Mouse (Mus musculus): ENCODE results near the gene Lipo3. TPM values are rescaled to one million over a fixed set of nuclear protein-coding genes. Genes with fewer than 3 reads are reported as not detected.
"Not testable (repeated sequence)": the region's sequence is repeated elsewhere in the genome, so short reads cannot be mapped to it uniquely, and the experiment has no call there.

Lipo3 gene
- total RNA-seq (2017) = 3.5 to 9.6 TPM (median 5.6 TPM) in 3 replicates

GRCm38 (mm10) chr19:33761287-33762086, at the start of gene Lipo3:
Lipo3 (minus strand) TSS chr19:33761951.
- ATAC-seq (replicated peaks; ENCODE audit: insufficient number of reproducible peaks, low FRiP score, low TSS enrichment, poor library complexity, severe bottlenecking) = peak; percentile 66

GRCm38 (mm10) chr19:33787359-33787758, 25.6 kb upstream of the Lipo3 start, which contains the start of gene Lipo1:
Lipo1 (minus strand) TSS chr19:33787459.
- ATAC-seq (replicated peaks; ENCODE audit: insufficient number of reproducible peaks, low FRiP score, low TSS enrichment, poor library complexity, severe bottlenecking) = not testable (repeated sequence)

- no peak for ATAC-seq (replicated peaks; ENCODE audit: insufficient number of reproducible peaks, low FRiP score, low TSS enrichment, poor library complexity, severe bottlenecking)
These were observed 25.0 kb upstream of the Lipo3 start for GRCm38 (mm10) chr19:33786576-33787277.

- not testable (repeated sequence) for ATAC-seq (replicated peaks; ENCODE audit: insufficient number of reproducible peaks, low FRiP score, low TSS enrichment, poor library complexity, severe bottlenecking)
These were observed 10.5 kb downstream of the Lipo3 start, which contains the start of gene Lipo2 for GRCm38 (mm10) chr19:33751259-33751658. Lipo2 (minus strand) TSS chr19:33751359.

GRCm38 (mm10) chr19:33625152-33625551, 136.6 kb downstream of the Lipo3 start, which contains the start of gene Gm8978:
Gm8978 (minus strand) TSS chr19:33625252.
- ATAC-seq (replicated peaks; ENCODE audit: insufficient number of reproducible peaks, low FRiP score, low TSS enrichment, poor library complexity, severe bottlenecking) = not testable (repeated sequence)

- peak; percentile 63; the same call in 1 of the 2 replicates for ATAC-seq (replicated peaks; ENCODE audit: insufficient number of reproducible peaks, low FRiP score, low TSS enrichment, poor library complexity, severe bottlenecking)
These were observed 172.0 kb downstream of the Lipo3 start for GRCm38 (mm10) chr19:33589626-33590302.

GRCm38 (mm10) chr19:33568551-33568950, 193.2 kb downstream of the Lipo3 start:
- ATAC-seq (replicated peaks; ENCODE audit: insufficient number of reproducible peaks, low FRiP score, low TSS enrichment, poor library complexity, severe bottlenecking) = not testable (repeated sequence)

GRCm38 (mm10) chr19:33517680-33518079, 244.1 kb downstream of the Lipo3 start, which contains the start of gene Lipo4:
Lipo4 (minus strand) TSS chr19:33517780.
- ATAC-seq (replicated peaks; ENCODE audit: insufficient number of reproducible peaks, low FRiP score, low TSS enrichment, poor library complexity, severe bottlenecking) = no peak

Other genes starting within 250 kb of the Lipo3 start
- not detected in 3 replicates for gene Lipo4, start 244.2 kb downstream of the Lipo3 start, total RNA-seq (2017)
- gene Gm8978, start 136.7 kb downstream of the Lipo3 start, total RNA-seq (2017) = not detected in 3 replicates
- not detected in 3 replicates for gene Lipo2, start 10.6 kb downstream of the Lipo3 start, total RNA-seq (2017)
- gene Lipo1, start 25.5 kb upstream of the Lipo3 start, total RNA-seq (2017) = not detected in 3 replicates
- gene Lipf, start 199.2 kb upstream of the Lipo3 start, total RNA-seq (2017) = not detected in 3 replicates
- gene Lipk, start 246.3 kb upstream of the Lipo3 start, total RNA-seq (2017) = not detected in 3 replicates

Data from monocyte, adult 5-6 weeks (primary cell).